Mouse (Mus musculus) cerebellum, postnatal 4 days (tissue): ENCODE data around the gene Irgc1.

Experiments used
- DNase-seq, 2 experiments: peaks; one replicate each; pipeline ENCODE4 v3.0.0; 2022; ENCODE audit warnings: low spot score in 2 of 2, mixed read lengths in 1 of 2

Irgc1 gene

DNA sequence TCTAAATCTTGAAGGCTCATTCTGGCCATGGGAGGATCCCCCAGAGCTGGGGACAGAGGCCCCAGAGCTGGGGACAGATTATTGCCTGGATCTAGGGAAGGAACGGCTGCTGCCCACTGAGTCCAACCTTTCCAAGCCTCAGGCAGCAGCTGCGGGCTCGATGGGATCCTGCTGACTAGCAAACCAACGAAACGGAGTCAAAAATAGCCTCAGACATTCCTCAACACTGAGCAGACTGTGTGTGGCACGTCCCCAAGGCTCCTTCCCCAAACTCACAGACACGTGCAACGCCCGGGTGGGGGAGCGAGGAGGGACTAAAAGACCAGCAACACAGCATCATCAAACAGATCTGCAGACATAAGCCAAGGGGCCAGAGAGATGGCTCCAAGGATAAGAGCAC lies 14.1 kb downstream of the Irgc1 start:
- DNase-seq, result no peak

DNA sequence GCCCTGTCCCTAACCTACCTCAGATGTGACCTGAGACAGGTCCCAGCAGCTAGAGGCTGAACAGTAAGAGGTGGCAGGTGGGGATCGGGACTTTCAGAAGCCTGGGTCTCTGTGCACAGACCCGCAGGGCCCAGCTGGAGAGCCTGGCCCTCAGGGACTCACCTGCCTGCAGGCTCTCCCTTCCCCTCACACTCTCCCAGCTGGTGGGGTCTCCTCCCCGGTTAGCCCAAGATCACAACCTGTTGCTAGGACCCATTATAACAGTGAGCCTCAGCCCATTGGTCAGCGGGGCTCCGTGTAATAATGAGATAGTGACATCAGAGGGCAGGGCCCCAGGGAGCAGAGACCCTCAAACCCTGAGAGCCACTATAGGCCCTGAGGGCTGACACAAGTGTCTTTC lies 16.8 kb downstream of the Irgc1 start:
- DNase-seq, result no peak

DNA sequence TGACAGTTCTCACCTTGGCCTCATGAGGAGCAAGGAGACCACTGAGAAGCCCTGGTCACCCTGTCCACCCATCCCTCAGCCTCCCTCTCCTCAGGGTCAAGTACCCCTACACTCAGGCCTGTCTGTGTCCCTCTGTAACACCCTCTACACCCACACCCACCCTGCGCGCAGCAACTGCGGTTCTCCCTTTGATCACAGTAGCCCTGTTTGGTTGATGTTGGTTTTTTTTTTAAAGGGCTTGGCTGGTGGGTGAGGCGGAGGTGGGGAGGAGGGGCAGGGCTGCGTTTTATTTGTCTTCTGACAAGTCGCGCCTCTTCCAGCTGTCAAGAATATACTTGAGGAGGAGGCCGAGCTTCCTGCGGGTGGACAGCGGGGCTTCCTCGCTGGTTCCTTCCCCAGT lies 20.4 kb downstream of the Irgc1 start:
- DNase-seq, result no peak

DNA sequence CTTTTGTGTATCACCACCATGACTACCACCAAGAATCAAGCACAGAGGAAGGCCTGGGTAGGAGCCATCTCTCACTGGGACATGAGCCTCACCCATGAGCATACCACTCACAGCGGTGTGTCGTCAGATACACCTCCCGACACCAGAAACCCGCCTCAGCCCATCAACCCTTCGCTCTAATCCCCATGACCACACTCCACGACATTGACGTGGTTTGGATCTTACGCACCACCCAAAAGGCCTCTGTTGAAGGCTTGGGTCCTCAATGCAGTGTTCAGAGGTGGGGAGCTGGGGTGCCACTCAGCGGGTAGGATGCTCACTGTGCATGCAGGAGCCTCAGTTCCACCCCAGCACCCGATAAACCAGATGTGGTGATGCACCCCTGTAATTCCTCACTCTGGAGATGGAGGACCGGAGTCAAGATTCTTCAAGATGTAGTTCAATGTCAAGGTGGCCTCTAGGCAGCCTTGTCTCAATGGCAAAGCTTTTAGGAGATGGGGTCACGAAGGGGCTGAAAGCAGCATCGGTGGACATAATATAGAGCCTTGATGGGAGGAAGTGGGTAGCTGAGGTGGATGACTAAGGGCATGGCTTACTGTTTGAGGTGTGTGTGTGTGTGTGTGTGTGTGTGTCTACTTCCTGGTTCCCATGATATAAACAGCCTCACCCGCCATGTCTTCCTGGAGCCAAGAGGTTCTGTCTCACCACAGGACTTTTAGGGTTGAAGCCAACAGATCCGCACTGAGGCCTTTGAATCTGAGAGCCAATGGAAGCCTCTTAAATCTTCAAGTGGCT lies 21.3 kb downstream of the Irgc1 start:
- no peak for DNase-seq

DNA sequence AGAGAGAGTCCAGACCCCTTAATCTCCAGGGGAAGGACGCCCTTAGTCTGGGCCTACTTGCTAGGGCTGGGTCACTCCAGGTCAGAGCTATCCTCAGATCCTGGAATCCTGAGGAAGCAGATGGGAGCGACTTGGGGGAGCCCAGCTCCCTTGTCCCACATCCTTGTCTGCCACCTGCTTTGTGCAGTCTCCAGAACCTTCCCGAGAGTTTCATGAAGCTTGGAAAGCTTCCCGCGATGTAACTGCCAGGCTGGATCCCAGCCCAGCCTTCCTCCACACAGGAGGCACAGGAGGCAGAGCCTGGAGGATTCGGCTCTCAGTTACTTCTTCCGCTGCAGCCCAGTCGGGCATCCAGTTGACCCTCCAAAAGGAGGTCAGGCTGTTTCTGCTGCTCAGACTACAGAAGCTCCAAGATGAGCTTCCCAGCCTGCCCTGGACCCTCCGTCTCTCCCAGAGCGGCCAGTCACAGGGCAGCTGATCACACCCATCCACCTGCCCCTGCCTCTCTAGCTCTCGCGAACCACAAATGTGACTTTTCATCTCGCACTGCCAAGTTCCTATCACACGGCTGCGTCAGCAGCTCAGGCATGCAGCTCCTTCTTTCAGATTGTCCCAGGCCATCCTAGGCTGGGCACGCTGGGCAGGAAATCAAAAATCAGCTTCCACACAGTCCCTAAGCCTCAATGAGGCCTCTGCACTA lies 22.5 kb downstream of the Irgc1 start:
- peak in 1 of 2 experiments; percentile 65 for DNase-seq

DNA sequence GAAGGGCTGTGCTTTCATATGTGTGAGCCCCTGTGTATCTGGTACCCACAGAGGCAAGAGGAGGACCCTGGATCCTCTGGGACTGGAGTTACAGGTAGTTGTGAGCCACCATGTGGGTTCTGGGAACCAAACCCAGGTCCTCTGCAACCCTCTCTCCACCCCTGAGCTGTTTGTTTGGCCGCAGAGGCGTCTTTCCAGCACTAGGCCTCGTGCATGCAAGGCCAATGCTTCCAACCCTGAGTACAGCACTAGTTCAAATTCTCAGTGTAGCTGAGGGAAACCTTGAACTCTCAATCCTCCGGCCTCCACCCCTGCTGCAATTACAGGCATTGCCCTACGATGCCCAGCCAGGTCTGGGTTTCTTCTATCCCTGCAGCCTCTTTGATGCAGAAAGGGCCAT lies 23.4 kb downstream of the Irgc1 start:
- DNase-seq, result no peak

DNA sequence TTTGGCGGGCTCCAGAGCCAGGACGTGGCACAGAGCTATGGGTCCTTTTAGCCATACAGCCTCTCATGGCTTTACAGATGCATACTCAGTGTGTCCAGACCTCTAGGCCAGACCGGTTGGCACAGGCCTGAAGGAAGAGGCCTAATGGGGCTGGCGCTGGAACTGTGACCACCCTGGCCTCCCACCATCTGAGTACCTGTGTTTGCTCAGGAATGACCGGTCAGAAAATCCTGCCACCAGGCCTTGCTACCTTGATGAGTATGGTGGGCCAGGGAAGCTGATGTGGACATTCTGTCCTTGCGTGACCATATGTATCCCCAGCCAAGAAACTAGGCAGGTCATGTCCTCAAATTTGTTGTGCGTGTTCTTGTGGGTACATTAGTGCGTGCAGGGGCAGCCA lies 24.9 kb downstream of the Irgc1 start:
- DNase-seq, result no peak

DNA sequence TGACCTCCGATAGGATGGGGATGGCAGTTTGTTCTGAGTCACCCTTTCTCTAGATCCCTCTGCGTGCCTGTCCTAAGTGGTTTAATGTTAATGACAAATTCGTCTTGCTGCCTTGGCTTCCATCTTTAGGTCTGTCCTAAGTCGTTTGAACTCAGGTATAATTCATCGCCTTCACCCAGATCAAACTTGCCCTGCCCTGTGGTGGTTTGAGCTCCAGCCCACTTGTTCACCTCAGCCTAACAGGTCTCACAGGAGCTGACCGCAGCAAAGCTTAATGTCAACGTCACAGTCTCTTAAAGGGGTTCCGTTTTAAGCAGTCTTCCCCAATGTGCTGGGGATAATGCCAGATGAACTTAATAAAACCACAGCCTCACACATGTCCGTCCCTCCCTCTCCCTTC lies 26.2 kb downstream of the Irgc1 start:
- no peak for DNase-seq

DNA sequence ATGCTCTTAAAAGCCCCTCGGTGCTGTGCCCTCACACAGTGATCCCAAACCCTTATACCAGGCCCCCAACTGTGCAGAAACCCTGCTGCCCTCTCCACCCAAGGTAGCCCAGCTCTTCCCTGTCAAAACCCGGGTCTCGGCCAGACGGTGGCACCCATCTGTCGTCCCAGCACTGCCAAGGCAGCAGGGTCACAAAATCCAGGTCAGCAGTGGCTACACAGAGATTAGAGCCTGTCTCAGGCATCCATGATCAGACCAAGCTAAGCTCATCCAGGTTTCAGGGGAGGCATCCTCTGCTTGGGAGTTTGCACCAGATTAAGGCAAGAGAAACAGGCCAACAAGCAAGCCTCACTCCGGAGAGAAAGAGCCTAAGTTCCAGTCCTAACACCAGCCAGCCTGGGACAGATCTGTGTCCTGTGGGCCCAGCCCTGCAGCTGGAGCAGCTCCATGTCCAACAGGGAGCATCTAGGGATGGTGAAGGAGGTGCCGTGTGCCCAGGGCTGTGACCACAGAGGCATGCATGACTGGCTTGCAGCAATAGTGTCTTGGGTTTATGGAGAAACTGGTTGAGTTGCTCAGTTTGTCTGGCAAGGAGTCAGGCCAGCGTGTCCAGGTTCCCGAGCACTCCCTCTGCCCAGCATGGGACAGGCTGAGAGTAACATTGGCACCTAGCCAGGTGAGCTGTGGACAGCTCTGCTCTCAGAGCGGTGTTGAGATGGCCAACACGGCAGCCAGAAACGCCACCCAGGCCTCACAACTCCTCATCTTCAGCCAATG lies 28.0 kb downstream of the Irgc1 start:
- peak in 1 of 2 experiments; percentile 66 for DNase-seq

DNA sequence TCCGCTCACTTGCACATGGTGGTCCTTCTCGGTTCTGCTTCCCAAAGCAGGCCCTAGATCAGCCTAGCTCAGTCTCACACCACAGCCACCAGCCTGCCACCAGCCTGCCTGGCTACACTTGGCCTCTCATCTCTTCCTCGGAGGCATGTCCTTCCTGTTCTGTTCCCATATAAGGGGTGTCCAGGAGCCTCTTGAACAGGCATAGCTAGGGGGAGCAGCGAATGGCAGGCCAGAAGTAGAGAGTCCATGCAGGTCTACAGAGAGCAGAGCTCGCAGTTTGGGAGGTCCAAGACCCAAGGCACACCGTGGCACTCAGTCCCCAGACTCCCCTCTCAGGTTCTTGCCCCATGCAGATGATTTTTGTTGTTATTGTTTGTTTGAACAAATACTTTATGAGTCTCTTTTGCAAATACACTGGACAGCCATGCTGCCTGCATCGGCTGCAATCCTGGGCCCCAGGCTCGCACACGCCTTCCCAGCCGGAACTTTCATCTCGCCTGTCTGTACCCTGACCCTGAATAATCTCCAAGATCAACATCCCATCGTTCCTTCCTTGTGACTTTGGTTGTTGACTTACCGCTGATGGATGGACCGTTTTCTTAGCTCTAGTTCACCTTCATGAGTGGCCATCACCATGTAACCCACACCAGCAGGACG lies 28.9 kb downstream of the Irgc1 start:
- DNase-seq, result no peak

DNA sequence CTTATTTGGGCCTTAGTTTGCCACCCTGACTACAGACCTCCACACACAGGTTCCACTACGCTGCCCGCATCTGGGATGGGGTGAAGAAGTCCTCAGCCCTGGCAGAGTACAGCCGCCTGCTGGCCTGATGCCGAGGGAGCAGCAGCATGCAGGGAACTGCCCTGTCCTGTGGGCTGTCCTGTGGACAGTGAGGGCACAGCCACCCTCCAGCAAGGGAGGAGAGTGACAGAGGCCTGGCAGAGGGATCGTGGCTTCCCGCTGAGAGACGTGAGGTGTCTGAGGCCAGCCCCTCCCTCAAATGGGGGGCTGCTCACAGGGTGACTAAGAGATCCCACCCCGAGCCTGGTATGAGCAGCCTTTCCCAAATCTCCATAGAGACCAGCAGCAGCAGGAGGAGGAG lies 29.8 kb downstream of the Irgc1 start:
- peak in 1 of 2 experiments; percentile 52 for DNase-seq

DNA sequence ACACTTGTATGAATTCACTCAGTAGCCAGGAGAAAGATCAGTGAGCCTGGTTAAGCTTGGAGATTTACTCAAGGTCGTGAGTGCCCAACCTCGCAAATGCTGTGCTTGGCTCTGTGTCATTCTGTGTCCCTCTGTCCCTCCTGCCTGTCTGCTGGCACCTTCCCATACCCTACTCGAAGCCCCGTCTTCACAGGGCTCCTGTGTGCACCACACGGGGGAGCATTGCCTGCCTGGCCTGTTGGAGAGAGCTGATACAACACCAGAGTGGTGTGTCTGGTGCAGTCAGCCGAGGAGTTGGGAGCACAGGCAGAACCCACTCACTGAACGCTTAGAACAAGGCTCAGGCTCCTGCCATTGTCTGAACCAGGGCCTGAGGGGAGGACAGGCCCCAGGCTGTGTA lies 30.4 kb downstream of the Irgc1 start:
- no peak for DNase-seq

DNA sequence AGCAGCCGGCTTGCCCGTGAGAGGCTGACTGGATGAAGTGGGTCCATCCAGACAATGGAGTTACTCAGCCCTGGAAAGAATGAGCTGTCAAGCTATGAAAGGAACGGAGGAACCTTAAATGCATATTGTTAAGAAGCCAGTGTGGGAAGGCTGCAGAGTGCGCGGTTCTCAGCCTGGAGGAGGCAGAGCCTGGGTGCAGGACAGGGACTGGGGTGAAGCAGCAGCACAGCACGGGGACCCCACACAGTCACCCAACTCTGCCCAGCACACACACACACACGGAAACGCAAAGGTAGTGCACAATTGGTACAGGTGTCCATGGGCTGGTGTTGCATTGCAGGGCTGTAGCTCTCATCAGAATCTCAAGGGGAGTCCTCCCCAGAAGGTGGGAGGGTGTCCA lies 32.5 kb downstream of the Irgc1 start:
- DNase-seq, result no peak

DNA sequence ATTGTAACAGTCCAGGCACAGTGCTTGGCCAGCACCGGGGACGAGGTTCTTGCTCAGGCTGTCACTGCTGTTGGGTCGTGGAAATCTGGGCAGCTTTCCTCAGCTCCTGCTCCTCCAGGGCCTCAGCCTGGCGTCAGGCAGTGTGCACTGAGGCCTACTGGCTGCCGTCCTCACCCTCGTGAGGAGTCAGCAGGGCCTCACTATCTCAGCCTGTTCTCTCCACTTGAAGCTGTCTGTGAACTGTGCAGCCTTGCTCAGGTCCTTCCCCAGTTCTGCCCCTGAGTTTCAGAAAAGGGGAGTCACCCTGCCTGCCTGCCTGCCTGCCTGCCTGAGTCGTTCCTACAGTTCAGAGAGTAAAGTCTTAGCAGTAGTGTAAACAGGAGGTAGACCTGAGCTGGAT lies 36.8 kb downstream of the Irgc1 start:
- DNase-seq, result no peak

DNA sequence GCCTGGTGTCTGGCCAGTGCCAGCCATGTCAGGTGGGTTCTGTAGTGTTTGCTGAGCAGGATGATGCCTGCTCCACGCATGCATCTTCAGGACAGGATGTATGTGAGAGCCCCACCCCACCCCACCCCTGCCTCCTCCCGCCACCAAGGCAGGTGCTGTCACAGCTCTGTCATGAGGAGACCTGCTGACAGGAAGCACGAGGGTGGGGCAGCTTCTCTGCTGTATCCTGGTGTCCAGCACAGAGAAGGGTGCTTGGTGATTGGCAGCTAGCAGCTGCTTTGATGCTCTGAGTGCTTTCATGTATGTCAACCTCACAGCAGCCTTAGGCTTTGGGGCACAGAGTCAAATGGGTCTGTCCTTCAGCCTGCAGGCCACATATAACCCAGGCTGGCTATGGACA lies 38.5 kb downstream of the Irgc1 start:
- DNase-seq, result no peak

DNA sequence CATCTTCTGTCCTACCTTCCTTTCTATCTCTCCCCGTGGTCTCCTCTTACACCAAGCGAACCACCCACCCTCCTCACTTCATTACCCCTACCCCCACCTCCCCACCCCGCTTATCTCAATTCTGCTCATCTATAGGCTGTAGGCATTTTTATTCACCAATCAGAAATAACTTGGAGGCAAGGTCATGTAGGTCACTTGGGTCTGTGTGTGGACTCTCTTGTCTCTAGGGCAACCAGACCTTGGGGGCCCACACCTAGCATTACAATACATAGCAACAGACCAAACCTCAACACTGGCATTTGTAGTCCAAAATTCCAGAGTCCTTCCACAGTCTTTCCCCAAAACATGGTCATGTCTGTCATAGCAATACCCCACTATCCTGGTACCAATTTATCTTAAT lies 41.3 kb downstream of the Irgc1 start:
- DNase-seq, result no peak

DNA sequence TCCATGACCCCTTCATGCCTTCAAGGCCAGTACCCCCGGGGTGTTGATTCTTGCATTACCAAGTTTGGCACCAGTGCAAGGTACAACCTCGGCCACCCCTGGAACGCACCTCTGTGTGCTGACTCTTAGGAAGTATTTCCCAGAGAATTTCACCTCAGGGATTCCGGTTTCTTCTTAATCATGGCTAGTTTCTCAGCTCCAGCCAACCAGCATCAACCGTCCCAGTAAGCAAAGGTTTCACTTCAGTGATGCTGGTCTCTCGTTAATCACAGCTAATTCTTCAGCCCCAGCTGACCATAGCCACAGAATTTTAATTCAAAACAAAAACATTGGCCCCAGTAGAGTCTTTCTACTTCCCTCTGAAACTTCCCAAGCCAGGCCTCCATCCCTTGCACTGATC lies 42.0 kb downstream of the Irgc1 start:
- no peak for DNase-seq

DNA sequence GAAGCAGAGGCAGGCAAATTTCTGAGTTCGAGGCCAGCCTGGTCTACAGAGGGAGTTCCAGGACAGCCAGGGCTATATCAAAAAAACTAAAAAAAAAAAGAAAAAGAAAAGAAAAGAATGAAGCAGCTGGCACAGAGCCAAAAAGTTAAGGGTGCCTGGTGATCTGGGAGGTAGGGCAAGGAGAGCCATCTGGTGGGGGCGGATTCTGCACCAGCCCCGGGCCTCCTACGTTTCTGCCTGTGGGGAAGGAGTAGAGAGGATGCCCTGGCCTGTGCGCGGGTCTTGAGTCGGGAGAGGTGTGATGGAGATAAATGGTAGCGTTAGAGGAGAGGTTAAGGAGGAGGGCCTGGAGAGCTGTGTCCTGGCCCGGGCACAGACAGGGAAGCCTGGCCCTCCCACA lies 43.9 kb downstream of the Irgc1 start:
- no peak for DNase-seq

DNA sequence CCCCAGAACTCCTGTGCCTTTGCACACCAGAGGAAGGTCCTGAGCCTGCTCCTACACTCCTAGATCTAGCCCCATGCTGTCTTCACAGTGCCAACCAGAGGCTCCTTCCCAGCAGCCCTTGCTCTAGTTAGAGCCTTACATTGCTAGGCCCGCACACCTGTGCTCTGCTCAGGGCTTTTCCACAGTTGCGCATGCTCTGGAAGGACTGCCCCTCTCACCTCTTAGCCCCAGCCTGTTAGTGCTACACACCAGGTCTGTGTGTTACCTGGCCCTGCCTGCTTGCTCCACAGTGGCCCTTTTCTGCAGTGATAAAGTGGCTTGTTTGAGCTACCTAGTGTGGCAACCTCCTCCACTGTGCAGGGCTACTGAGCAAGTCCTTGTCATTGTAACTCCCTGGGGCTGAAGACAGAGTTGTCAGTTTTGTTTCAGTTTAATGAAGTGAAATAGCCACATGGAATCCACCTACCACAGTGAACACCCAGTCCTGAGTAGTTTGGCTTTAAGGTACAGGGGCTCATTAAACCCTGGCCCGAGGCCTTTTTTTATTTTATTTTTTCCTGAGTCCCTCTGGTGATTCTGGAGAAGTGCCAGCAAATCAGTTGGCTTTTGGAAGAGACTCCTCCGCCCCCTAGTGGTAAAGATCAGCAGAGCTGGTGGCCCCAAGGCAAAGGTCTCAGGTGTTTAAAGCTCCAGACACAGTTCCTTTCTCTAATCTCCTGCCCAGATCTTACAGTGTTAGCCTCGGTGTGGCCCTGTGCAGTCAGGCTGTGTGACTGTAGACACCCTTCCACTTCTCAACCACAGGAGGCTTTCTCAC lies 45.4 kb downstream of the Irgc1 start:
- DNase-seq, result peak in 1 of 2 experiments; percentile 76

DNA sequence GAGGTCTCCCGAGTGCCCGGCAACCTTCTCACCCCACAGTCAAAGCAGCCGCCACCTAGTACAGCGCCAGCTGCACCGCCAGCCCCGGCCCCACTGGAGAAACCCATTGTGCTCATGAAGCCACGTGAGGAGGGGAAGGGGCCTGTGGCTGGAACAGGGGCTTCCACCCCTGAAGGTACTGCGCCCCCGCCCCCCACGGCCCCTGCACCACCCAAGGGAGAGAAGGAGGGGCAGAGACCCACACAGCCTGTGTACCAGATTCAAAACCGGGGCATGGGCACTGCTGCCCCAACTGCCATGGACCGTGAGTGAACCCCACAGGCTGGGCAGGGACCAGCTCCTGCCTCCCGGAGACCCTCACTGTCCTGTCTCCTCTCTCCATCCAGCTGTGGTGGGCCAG lies 46.4 kb downstream of the Irgc1 start:
- DNase-seq, result no peak

DNA sequence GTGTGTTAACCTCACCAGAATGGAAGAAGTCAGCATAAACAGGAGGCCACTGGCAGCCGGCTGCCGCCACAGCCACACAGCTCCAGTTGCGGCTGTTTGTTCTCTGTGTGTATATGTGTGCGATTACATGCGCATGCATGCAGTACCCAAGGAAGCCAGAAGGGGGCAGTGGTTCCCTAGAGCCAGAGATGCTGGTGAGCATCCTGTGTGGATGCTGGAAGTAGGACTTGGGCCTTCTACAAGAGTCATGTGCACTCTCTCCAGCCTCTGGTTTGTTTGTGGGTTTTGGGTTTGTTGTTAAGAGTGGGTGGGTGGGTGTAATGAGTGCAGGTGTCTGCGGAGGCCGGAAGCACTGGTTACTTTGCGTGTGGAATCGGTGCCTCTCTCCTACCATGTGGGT lies 49.2 kb downstream of the Irgc1 start:
- DNase-seq, result no peak
